Mouse (Mus musculus): ENCODE measurements at regions not wholly inside any gene's neighbourhood (a gene's known extent, or its start where the extent isn't known, plus 50 kb on each side); places are given as distances from the start of the nearest gene placed in this dataset.

DNA sequence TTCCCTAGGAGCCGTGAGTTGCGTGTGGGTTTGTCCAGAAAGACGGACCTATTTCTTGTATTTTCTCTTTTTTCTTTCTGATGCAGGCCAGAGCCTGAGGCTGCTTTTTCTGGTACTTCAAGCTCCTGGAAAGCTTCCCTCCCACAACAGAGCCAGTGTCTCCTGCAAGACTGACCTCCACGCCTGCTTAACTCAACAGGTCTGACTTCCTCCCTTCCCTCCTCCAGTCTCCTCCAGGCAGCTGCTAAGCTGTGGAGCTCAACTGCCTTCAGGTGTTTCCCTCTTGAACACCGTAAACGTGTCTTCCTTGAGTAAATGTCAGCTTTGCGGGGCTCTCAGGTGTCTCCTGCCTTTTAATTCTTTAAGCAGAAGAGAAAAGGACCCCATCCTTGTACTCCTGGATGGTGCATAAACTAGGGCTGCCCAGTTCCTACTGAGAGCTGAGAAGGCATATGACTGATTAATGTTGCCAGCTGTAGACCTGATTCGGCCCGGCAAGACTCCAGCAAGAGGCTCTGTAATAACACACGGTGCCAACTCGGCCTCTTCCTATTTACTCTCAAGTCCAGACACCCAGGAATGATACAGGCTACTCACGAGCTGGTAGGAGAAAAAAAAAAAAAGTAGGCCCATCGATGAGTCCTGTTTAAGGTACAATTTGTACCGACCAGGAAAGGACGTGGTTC is 260.9 kb downstream of the 3100002H09Rik start:
- H3K27ac ChIP-seq = no peak overlapping the region
- no peak overlapping the region for H3K4me3 ChIP-seq
- no peak overlapping the region for H3K9ac ChIP-seq
- H3K36me3 ChIP-seq = no peaks in the 10 kb centered on the region
- WGBS = 63% methylated on average over 15 of the region's 15 CpGs
- ATAC-seq (ENCODE audit: insufficient number of reproducible peaks, insufficient read depth, low FRiP score, low TSS enrichment) = no peak
- H3K27me3 ChIP-seq = no peaks in the 10 kb centered on the region
- H3K4me2 ChIP-seq (replicated peaks) = no peak overlapping the region
- no peaks in the 10 kb centered on the region for H3K4me1 ChIP-seq
- H3K9me3 ChIP-seq = no peaks in the 10 kb centered on the region

DNA sequence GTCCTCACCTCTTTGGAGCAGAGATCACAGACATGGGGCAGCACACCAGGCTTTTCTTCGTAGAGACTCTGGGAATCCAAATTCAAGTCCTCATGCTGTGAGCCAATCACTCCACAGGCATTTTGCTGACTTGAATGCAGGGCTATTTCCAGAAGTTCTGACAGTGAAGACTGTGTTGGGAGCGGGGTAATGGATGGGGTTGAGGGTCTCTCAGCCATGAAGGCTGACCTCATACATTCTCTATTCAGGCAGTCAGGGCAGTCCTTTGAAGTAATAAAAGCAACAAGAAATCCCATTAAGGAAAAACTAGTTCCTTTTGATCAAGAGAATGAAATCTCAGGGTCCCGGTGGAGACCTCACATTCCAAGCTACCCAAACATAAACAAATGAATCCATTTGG is 261.5 kb downstream of the 3100002H09Rik start:
- 37% methylated on average over 3 of the region's 3 CpGs for WGBS
- H3K9ac ChIP-seq = no peak overlapping the region

DNA sequence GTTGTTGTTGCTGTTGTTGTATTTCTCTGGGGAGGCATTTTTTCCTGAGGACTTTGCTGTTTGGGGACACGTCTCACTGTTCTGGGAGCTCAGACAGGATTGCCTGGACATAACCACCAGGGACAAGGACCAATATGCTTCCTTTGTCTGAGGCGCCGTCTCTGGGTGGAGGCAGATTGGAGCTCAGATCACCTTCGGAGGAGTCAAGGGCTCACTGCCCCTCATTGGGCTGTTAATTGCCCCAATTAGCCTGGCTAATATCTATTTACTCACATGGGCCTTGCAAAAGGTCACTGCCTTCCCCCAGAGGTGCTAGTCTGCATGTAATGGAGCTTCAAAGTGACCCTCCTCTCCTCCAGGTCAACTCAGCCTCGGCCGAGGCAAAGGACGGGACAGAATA is 270.5 kb downstream of the 3100002H09Rik start:
- WGBS = 20% methylated on average over 7 of the region's 7 CpGs
- Histone ChIP-seq H3K9ac (no peak overlapping the region), H3K9me3 (no peaks in the 10 kb centered on the region; the same call in 1 of the 2 replicates), H3K4me3 (no peak overlapping the region), H3K27me3 (no peaks in the 10 kb centered on the region), H3K4me2 (replicated peaks) (no peak overlapping the region), H3K4me1 (peaks cover 6% of the 10 kb centered on the region), H3K36me3 (no peaks in the 10 kb centered on the region), H3K27ac (no peak overlapping the region)
- ATAC-seq (ENCODE audit: insufficient number of reproducible peaks, insufficient read depth, low FRiP score, low TSS enrichment) = no peak

More for the DNA sequence above, 261.5 kb downstream of the 3100002H09Rik start:
- Histone ChIP-seq H3K4me3 (no peak overlapping the region), H3K4me1 (no peaks in the 10 kb centered on the region), H3K27ac (no peak overlapping the region), H3K36me3 (no peaks in the 10 kb centered on the region), H3K27me3 (no peaks in the 10 kb centered on the region), H3K4me2 (replicated peaks) (no peak overlapping the region), H3K9me3 (no peaks in the 10 kb centered on the region)
- ATAC-seq (ENCODE audit: insufficient number of reproducible peaks, insufficient read depth, low FRiP score, low TSS enrichment) = no peak

DNA sequence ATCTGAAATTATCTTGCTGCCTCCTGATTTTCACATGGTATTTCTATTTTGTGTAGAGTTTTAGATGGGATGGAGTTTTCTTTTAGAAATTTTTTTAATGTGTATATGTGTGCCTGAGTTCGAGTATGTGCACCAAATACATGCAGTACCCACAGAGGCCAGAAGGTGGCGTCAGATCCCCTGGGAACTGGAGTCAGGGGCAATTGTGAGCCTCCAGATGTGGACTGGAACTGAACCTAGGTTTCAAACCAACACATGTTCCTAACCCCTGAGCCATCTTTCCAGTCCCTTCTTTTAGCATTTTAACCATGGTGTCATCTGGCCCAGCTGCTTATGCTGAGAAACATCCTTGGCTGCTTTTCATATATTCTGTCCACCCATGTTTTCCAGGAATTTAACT is 274.9 kb downstream of the 3100002H09Rik start:
- Histone ChIP-seq H3K4me1 (peaks cover 6% of the 10 kb centered on the region), H3K27ac (no peak overlapping the region), H3K4me3 (no peak overlapping the region), H3K9ac (no peak overlapping the region), H3K27me3 (no peaks in the 10 kb centered on the region), H3K36me3 (no peaks in the 10 kb centered on the region), H3K4me2 (replicated peaks) (no peak overlapping the region), H3K9me3 (no peaks in the 10 kb centered on the region)
- no peak for ATAC-seq (ENCODE audit: insufficient number of reproducible peaks, insufficient read depth, low FRiP score, low TSS enrichment)
- 73% methylated on average over 2 of the region's 2 CpGs for WGBS

DNA sequence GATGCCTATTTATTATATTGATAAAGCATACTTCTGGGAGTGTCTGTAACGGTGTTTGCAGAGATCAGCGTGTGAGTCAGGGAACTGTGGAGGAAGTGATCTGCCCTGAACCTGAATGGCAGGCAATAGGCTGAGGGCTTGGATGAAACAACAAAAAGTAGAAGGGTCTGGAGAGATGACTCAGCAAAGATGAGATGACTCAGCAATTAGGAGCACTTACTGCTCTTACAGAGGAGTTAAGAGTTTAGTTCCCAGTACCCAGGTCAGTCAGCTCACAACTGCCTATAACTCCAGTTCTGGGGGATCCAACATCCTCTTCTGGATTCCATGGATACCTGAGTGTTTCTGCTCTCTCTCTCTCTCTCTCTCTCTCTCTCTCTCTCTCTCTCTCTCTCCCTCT is 277.6 kb downstream of the 3100002H09Rik start:
- H3K27me3 ChIP-seq = no peaks in the 10 kb centered on the region
- H3K9ac ChIP-seq = no peak overlapping the region
- no peak for ATAC-seq (ENCODE audit: insufficient number of reproducible peaks, insufficient read depth, low FRiP score, low TSS enrichment)
- H3K9me3 ChIP-seq = no peaks in the 10 kb centered on the region
- no peak overlapping the region for H3K27ac ChIP-seq
- H3K4me1 ChIP-seq = no peaks in the 10 kb centered on the region
- H3K36me3 ChIP-seq = no peaks in the 10 kb centered on the region
- H3K4me3 ChIP-seq = no peak overlapping the region
- H3K4me2 ChIP-seq (replicated peaks) = no peak overlapping the region
- WGBS = 90% methylated on average over 2 of the region's 2 CpGs

DNA sequence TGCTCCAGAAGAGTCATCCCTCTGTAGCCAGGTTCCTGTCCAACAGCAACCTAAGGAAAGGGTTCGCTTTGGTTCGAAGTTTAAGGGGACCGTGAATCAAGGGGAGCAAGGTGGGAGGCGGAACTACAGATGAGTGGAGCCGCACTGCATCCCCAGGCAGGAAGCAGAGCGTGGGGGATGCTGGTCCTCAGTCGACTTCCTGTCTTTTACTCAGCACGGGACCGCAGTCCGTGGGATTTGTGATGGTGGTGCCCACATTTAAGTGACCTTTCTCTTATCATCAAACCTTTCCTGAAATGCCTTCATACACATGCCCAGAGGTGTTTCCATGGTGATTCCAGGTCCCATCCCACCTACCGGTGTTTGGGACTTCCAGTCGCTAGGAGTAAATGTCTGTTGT is 278.2 kb downstream of the 3100002H09Rik start:
- ATAC-seq (ENCODE audit: insufficient number of reproducible peaks, insufficient read depth, low FRiP score, low TSS enrichment) = no peak
- Histone ChIP-seq H3K9ac (no peak overlapping the region), H3K27me3 (no peaks in the 10 kb centered on the region)

DNA sequence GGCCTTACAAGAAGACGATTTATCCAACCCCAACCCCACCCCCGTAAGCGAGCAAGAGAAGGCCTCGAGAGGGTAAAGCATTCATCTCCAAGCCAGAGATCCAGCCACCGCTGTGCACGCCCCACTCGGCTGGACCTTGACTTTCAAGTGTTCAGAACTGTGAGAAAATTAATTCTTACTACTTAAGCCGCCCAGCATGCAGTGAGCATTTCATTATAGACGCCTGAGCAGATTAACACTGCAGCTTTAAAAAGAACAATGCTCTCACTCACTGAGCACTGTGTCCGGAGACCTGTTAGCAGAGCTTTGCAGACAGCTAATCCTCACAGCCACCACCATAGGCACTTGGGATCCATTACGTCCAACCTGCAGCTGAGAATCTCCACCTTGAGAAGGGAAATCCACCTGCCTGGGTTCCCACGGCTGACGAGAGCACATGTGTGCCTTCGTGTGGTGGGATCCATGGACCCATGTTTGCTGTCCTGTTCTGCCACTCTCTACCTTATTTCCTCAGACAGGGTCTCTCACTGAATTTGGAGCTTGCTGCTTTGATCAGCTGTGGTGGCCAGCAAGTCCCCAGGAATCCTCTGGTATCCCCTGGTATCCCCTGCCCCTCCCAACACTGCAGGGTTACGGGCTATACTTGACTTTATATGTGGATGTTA is 281.4 kb downstream of the 3100002H09Rik start:
- Histone ChIP-seq H3K4me1 (no peaks in the 10 kb centered on the region), H3K9ac (no peak overlapping the region), H3K36me3 (no peaks in the 10 kb centered on the region), H3K27me3 (no peaks in the 10 kb centered on the region), H3K27ac (no peak overlapping the region), H3K9me3 (no peaks in the 10 kb centered on the region), H3K4me3 (no peak overlapping the region), H3K4me2 (replicated peaks) (no peak overlapping the region)
- no peak for ATAC-seq (ENCODE audit: insufficient number of reproducible peaks, insufficient read depth, low FRiP score, low TSS enrichment)
- WGBS = 54% methylated on average over 15 of the region's 15 CpGs

More for the DNA sequence above, 278.2 kb downstream of the 3100002H09Rik start:
- Histone ChIP-seq H3K4me3 (no peak overlapping the region), H3K36me3 (no peaks in the 10 kb centered on the region), H3K4me2 (replicated peaks) (no peak overlapping the region), H3K4me1 (no peaks in the 10 kb centered on the region), H3K9me3 (no peaks in the 10 kb centered on the region), H3K27ac (no peak overlapping the region)
- 88% methylated on average over 12 of the region's 12 CpGs for WGBS

DNA sequence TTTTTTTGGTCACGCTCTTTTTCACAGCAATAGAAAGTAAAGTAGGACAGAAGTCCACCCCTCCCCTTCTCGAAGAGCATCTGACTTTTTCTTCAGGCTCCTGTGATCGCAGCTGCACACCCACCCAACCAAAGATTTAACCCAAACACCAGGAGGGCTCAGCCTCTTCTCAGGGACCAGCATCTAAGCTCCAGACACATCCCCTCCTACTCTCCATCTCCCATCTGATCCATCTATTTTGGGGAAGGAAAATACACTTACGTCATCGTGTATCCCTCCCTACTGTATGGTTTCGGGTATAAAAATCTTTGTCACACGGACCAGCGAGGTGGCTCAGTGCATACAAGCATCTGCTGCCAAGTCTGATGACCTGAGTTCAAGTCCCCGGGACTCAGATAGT is 284.3 kb downstream of the 3100002H09Rik start:
- Histone ChIP-seq H3K9ac (no peak overlapping the region), H3K4me3 (no peak overlapping the region), H3K4me1 (no peaks in the 10 kb centered on the region), H3K27ac (no peak overlapping the region), H3K4me2 (replicated peaks) (no peak overlapping the region), H3K36me3 (no peaks in the 10 kb centered on the region), H3K9me3 (no peaks in the 10 kb centered on the region), H3K27me3 (no peaks in the 10 kb centered on the region)
- ATAC-seq (ENCODE audit: insufficient number of reproducible peaks, insufficient read depth, low FRiP score, low TSS enrichment) = no peak
- 87% methylated on average over 9 of the region's 9 CpGs for WGBS

DNA sequence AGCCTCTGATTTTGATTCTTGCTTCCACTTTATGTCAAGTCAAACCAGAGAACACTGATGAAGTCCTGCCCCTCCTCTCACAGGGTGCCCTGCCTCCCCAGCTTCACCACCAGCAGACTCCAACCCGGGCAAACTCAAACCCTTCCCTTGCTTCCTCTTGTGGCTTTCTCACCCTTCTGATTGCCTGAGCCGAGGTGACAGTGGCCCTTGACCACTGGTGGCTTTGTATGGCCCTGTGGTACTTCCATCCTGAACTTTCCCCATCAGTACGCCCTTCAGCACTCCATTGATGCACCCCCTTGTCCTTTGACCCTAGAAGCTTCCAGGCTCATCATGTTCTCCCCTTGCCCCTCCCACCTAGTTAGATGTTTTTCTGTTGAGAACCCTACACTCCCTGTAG is 287.0 kb downstream of the 3100002H09Rik start:
- Histone ChIP-seq H3K27ac (no peak overlapping the region), H3K4me3 (no peak overlapping the region), H3K27me3 (peaks cover 3% of the 10 kb centered on the region; the same call in 1 of the 2 replicates), H3K9ac (no peak overlapping the region), H3K36me3 (no peaks in the 10 kb centered on the region), H3K4me2 (replicated peaks) (no peak overlapping the region), H3K9me3 (no peaks in the 10 kb centered on the region), H3K4me1 (no peaks in the 10 kb centered on the region)
- no peak for ATAC-seq (ENCODE audit: insufficient number of reproducible peaks, insufficient read depth, low FRiP score, low TSS enrichment)
- 73% methylated on average over 3 of the region's 3 CpGs for WGBS

DNA sequence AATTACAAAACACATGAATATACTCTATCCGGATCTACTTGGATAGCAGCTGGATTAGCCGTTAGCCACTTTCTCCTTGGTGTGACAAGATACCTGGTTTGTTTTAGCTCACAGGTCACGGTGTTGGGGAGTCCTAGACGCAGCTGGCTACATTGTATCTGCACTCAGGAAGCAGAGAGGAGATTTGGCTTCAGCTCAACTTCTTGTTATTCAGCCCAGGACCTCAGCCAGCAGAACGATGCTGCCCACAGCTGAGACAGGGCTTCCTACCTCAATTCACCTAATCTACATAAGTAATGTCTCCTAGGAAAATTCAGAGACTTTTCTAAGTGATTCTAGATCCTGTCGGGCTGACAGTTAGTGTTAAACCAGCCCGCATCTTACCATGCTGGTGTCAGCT is 289.4 kb downstream of the 3100002H09Rik start:
- H3K9ac ChIP-seq = no peak overlapping the region
- no peak overlapping the region for H3K4me3 ChIP-seq
- H3K27ac ChIP-seq = no peak overlapping the region
- H3K27me3 ChIP-seq = peaks cover 3% of the 10 kb centered on the region; the same call in 1 of the 2 replicates
- no peaks in the 10 kb centered on the region for H3K4me1 ChIP-seq
- no peaks in the 10 kb centered on the region for H3K36me3 ChIP-seq
- 67% methylated on average over 7 of the region's 7 CpGs for WGBS
- H3K9me3 ChIP-seq = no peaks in the 10 kb centered on the region
- no peak overlapping the region for H3K4me2 ChIP-seq (replicated peaks)
- no peak for ATAC-seq (ENCODE audit: insufficient number of reproducible peaks, insufficient read depth, low FRiP score, low TSS enrichment)

DNA sequence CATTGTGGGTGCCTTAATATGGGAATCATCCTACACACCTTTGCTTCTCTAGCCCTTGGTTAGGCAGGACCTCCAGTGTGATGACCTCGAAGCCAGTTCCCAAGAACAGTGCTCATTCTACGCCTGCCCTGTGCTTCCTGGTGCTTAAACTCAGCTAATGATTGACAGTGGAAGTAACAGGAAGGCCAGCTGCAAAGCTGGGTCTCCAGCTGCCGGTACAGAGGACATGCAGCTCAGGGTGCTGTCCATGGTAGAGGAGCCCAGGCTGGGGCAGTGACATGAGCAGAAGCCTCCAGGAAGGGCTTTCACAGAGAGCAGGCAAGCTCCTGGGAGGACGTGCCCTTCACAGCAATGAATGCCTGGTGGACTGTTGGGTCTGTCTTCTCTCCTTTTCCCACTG is 293.6 kb downstream of the 3100002H09Rik start:
- Histone ChIP-seq H3K27ac (no peak overlapping the region), H3K27me3 (peaks cover 3% of the 10 kb centered on the region; the same call in 1 of the 2 replicates), H3K36me3 (no peaks in the 10 kb centered on the region), H3K9ac (no peak overlapping the region), H3K9me3 (no peaks in the 10 kb centered on the region), H3K4me3 (no peak overlapping the region), H3K4me2 (replicated peaks) (no peak overlapping the region), H3K4me1 (no peaks in the 10 kb centered on the region)
- no peak for ATAC-seq (ENCODE audit: insufficient number of reproducible peaks, insufficient read depth, low FRiP score, low TSS enrichment)
- whole genome bisulfite sequencing = 18% methylated on average over 4 of the region's 4 CpGs

DNA sequence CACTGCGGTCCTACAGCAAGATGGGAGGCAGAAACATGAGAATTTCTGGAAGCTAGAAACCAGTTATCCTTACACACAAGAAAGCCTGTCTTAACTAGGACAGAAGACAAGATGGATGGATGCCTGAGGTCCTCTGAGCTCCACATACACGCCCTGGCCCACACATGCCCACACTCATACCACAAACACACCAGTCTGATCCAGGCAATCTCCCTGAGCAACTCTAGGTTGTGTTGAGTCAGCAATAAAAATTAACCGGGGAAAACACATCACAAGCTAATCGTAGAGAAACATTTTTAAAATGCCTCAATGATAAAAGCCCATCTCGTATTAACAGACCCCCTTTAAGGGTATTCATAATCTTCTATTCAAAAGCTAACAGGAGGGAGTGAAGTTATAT is 298.9 kb downstream of the 3100002H09Rik start:
- H3K9ac ChIP-seq = no peak overlapping the region
- 70% methylated on average over 5 of the region's 5 CpGs for WGBS
- no peak overlapping the region for H3K4me3 ChIP-seq
- H3K9me3 ChIP-seq = no peaks in the 10 kb centered on the region
- no peak for ATAC-seq (ENCODE audit: insufficient number of reproducible peaks, insufficient read depth, low FRiP score, low TSS enrichment)
- H3K36me3 ChIP-seq = no peaks in the 10 kb centered on the region
- H3K4me1 ChIP-seq = 0 out of 2 replicates have a peak, but pooled peaks cover 7% of the 10 kb centered on the region
- H3K27me3 ChIP-seq = no peaks in the 10 kb centered on the region
- no peak overlapping the region for H3K4me2 ChIP-seq (replicated peaks)
- H3K27ac ChIP-seq = no peak overlapping the region

Data from embryonic facial prominence, embryonic 12.5 days (tissue).